Mouse (Mus musculus): ENCODE data around the gene Gab3.

DNA sequence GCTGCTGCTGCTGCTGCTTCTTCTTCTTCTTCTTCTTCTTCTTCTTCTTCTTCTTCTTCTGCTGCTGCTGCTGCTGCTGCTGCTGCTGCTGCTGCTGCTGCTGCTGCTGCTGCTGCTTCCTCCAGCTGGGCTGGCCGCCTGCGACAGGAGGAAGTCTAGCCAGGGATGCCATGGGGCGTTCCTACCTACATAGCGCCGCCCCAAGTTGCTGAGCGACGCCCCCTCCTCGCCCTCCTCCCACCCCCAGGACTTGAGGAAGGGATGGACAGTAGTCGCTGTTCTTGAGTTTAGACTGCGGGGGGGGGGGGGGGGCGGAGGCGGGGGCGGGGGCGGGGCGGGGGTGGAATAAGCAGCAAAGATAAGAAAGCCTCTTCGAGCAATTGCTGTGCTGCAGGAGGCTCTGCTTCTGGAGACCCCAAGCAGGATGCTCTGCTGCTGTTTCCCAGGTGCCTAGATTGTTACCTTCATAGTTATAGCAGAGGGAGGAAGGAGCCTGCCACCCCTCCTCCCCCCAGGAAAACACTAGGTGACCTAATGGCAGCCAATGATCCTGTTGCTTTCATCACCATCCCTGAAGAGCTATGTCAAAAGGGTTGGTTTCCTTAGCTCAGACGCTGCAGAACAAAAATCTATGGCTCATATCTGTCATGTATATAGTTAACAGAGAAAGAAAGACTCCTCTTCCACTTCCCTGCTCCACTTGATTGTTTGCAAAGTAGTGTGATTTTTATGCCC lies at the start of gene Gab3:
- TF ChIP-seq POLR2A (IDR thresholded peaks at IDR 0.05; ENCODE audit: borderline replicate concordance, extremely low read depth, insufficient read depth, insufficient read length, poor library complexity, severe bottlenecking) (no peak), CTCF (IDR thresholded peaks at IDR 0.05; ENCODE audit: borderline replicate concordance, extremely low read depth, insufficient read depth, insufficient read length) (no peak)

Measured in brain, embryonic 14.5 days (tissue).